Mouse (Mus musculus) bone marrow macrophage, adult 2 months (primary cell): ENCODE measurements around the gene Bach2.

Experiments used
- CTCF ChIP-seq: IDR thresholded peaks from 2 replicates; pipeline ENCODE4 v1.5.1; 2012; ENCODE audit warnings: low read depth, mild to moderate bottlenecking, low read length, moderate library complexity
- POLR2A ChIP-seq: IDR thresholded peaks from 2 replicates; pipeline ENCODE4 v1.6.1; 2012; ENCODE audit warnings: mild to moderate bottlenecking, low read depth, low read length, borderline replicate concordance

- TF ChIP-seq CTCF = no peak
- no peak for TF ChIP-seq POLR2A
Measured at GRCm38 (mm10) chr4:32326860-32327259, 88.3 kb downstream of the Bach2 start.
